Mouse (Mus musculus): ENCODE results near the gene Evi5.

Gene Evi5

DNA sequence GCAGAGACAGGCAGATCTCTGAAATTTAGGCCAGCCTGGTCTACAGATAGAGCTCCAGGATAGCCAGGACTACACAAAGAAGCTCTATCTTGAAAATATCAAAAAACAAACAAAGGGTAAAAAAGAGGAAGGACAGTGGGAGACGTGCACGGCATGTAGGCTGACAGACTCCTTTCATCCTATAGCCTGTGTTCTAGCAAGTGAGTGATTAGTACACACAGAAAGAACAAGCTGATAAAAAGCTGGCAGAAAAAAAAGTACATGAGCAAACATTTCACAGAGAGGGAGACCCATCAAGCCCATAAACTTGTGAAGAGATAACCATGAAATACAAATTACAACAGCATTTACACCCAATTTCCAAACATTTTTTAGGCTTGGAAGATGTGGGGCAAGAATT, 163.2 kb downstream of the Evi5 start:
- no peak for DNase-seq (ENCODE audit: low read depth, low spot score)

DNA sequence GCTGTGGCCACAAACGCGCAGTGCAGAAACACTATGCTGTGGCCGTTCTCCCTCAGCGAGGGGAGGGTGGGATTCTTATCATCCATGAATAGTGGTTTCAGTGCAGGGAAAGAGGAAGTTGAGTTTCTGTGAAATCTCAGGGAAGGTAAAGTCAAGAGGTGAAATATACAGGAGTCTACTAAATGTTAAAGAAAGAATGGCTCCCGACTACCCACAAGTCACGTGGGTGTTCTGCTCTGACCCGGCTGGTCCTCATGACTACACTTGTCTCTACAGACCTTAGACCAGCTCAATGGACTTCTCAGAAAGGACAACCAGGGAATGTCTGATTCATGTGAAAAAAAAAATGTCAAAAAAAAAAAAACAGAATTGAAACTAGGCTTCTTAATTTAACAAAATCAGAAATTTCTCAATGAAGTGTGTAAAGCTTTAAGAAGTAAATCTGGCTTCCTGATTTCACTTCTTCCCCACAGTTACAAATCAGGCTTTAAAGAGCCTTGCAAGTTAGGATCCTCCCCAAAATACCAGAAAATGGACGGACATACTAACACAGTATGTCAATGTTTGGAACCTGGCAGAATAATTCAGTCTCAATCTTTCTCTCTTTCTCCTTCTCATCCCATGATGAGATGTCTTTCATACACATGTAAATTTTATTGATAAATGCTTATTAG, 166.6 kb downstream of the Evi5 start:
- DNase-seq (ENCODE audit: low read depth, low spot score) = no peak

DNA sequence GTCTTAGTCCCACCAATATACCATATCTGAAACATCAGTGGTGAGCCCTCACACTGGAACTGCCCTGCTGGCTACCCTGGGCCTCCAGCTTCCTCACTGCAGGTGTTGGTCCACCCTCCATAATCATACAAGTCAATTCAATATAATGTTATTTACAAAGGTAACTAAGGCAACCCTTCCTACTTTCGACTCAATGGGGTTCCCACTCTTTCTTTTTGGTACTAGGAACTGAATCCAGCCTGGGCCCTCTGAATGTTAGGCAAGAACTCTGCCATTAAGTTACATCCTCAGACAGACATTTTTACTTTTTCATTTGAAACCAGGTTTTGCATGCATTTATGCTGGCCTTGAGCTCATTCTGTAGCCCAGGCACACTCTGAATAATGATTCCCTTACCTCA, 168.6 kb downstream of the Evi5 start:
- no peak for DNase-seq (ENCODE audit: low read depth, low spot score)

DNA sequence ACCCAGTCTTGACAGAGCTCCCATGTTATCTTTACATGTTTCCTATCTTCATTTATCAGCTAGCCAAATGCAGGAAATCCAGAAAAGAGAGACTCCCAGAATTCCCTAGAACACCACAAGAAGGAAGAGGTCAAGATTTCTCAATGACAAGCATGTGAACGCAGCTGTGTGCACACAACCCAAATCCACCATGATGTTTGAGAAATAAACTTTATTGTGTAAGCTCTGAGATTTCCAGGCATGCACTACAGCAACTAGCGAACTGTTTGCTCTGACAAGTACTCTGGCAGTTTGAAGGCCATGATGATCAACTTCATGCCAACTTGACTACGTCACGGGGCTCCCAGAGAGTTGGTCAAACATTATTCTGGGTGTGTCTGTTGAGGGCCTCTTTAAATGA, 169.2 kb downstream of the Evi5 start:
- DNase-seq (ENCODE audit: low read depth, low spot score) = no peak

DNA sequence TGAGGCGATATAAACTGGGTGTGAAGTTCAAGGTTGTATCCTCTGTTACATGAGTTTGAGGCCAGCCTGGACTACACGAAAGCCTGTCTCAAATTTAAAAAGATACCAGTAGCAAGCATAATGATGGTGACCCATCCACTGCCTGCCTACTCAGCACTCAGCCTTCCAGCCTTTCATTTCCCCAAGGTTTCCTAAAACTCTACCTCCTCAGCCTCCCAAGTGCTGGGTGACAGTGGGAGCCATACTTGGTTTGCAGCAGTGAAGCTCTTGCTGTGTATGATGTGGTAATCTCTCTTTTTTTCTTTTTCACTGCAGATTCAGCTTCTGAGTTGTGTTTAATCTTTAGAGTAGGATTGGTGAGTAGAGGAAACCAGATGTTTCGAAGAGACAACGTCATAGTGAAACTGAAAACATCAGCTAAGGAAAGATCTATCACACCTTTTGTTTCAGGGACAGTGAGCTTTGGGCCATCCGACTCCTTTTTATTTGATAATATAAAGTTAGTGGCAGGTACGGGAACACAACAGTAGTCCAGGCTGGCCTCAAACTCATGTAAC, 171.6 kb downstream of the Evi5 start:
- no peak for DNase-seq (ENCODE audit: low read depth, low spot score)

DNA sequence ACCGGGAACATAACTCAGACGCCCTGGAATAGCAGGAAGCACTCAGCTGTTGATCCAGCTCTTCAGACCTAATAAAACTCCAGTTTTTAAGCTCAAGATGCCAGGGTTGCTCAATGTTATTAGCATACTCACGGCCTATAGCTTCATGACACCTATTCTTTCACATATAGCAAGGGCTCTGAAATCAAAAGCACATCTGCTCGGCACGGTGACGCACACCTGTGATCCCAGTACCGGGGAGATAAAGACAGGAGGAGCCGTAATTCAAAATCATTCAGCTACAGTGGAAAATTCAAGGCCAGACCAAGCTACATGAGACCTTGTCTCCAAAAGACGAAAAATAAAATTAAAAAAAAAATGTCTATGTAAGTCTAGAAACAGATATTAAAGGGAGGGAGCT, 173.2 kb downstream of the Evi5 start:
- no peak for DNase-seq (ENCODE audit: low read depth, low spot score)

DNA sequence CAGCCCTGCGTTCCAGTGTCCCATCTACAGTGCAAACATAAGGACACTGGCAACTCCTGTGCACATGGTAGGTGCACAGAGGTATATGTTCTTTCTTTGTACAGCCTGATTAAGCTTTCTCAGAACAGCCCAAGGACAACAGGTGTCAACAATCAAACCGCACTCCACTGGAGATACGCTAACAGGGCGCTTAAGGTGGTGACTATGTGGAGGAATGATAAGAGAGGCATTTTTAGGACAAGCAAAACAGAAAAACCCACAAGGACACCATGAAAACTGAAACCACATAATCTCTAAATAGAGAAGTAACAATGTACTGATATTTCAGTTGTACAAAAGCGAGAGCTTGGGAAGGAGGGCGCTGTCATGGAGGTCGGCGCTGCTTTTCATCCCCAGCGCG, 174.0 kb downstream of the Evi5 start:
- DNase-seq (ENCODE audit: low read depth, low spot score) = no peak

DNA sequence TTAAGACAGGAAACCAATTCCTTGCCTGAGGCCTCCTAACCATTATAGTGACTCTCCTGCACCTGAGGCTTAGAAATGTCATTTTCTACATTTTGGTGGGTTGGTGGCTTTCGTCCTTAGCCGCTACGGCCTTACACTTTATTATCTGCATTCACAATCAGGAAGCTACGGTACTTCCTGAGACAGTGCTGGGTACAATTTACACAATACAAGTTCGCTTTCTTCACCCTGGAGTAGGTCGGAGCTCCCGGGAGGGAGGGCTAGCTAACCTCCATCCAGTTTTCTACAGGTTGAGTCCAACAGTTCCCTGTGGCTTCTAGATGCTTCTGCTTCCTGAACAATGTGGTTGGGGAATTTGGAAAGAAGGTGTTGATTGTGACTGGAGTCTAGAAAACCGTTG, 176.0 kb downstream of the Evi5 start:
- DNase-seq (ENCODE audit: low read depth, low spot score) = no peak

DNA sequence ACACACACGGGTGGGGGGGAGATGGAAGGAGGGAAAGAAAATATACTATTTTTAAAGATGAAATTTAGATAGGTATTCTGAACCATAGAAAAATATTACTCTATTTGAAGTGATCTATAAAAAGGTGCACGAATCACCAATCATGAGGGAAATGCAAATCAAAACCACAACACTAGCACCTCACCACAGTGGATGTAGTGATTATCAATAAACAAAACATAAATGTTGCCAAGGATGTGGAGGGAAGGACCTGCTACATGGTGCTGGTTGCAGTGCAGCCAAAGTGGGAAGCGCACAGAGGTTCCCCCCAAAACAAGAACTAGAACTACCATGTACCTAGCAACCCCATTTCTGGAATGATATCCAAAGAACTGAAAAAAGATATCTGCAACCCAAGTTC, 179.9 kb downstream of the Evi5 start:
- no peak for DNase-seq (ENCODE audit: low read depth, low spot score)
